Mouse (Mus musculus) forebrain, embryonic 14.5 days (tissue): Measurements from ENCODE around the gene Tbr1. TPM values are rescaled to one million over a fixed set of nuclear protein-coding genes. Genes with fewer than 3 reads are reported as not detected.

ENCODE experiments used
- ATAC-seq: fragments of 200-750 bp; cut with Nextera tagmentation; 2 replicates; pipeline ENCODE4 v1.8.0; 2017; ENCODE audit warnings: mild to moderate bottlenecking, moderate library complexity
- DNase-seq: peaks from one replicate; pipeline ENCODE4 v3.0.0-alpha.2; 2015; ENCODE audit warnings: low spot score
- H3K27ac ChIP-seq: fragments of 300-500 bp; sonication (generic); 2 replicates; pipeline ENCODE4 v1.5.1; 2014; ENCODE audit warnings: low read depth, mild to moderate bottlenecking, control low read depth, low read length, moderate library complexity
- H3K27me3 ChIP-seq: fragments of 300-500 bp; sonication (generic); replicated peaks from 2 replicates; pipeline ENCODE4 v1.6.1; 2014; ENCODE audit warnings: low read length, control low read depth, mixed read lengths; ENCODE audit not compliant: control insufficient read depth, insufficient read depth
- H3K36me3 ChIP-seq: fragments of 300-500 bp; sonication (generic); 2 replicates; pipeline ENCODE4 v1.6.1; 2014; ENCODE audit warnings: low read length, control low read depth; ENCODE audit not compliant: control insufficient read depth, insufficient read depth
- H3K4me1 ChIP-seq: fragments of 300-500 bp; sonication (generic); 2 replicates; pipeline ENCODE4 v1.6.1; 2014; ENCODE audit warnings: antibody characterized with exemption, low read length, control low read depth; ENCODE audit not compliant: control insufficient read depth, insufficient read depth
- H3K4me2 ChIP-seq: fragments of 300-500 bp; sonication (generic); 2 replicates; pipeline ENCODE4 v1.6.1; 2014; ENCODE audit warnings: mild to moderate bottlenecking, control low read depth, low read length
- H3K4me3 ChIP-seq: fragments of 300-500 bp; sonication (generic); 2 replicates; pipeline ENCODE4 v1.5.1; 2014; ENCODE audit warnings: low read depth, low read length, control low read depth
- H3K9ac ChIP-seq: fragments of 300-500 bp; sonication (generic); 2 replicates; pipeline ENCODE4 v1.6.1; 2014; ENCODE audit warnings: mild to moderate bottlenecking, low read length, control low read depth, moderate library complexity
- H3K9me3 ChIP-seq: fragments of 300-500 bp; sonication (generic); replicated peaks from 2 replicates; pipeline ENCODE4 v1.6.1; 2016; ENCODE audit warnings: low read length, control low read depth, mixed read lengths; ENCODE audit not compliant: control insufficient read depth
- WGBS: fragments of 180-500 bp; shearing (Covaris S2); extraction: QIAGEN DNeasy Blood & Tissue Kit; methylation state at CpG from one replicate; pipeline ENCODE4 v1.1.7; 2014; 5-methylcytosine and 5-hydroxymethylcytosine counted together
- microRNA-seq: library from miRNA; unstranded; fragments of <30 nt; microRNA quantifications from one replicate; pipeline ENCODE4, GENCODE M21; 2016
- polyA plus RNA-seq: library from polyadenylated mRNA; unstranded; fragments of >200 nt; fragmentation: Nextera tagmentation; extraction: Ambion mirVana; gene quantifications from 2 replicates; pipeline ENCODE4 v1.2.1, GENCODE M21; 2014

Gene Tbr1
- polyA plus RNA-seq, 1 experiment from 2014 or later: 46.3 TPM

- Histone ChIP-seq H3K27me3 (peaks cover 28% of the 10 kb centered on the region), H3K4me3 (peak overlapping the region; percentile 51), H3K36me3 (0 out of 2 replicates have a peak, but pooled peaks cover 10% of the 10 kb centered on the region), H3K4me1 (peaks cover 9% of the 10 kb centered on the region), H3K9me3 (no peaks in the 10 kb centered on the region), H3K4me2 (peak overlapping the region; percentile 90), H3K9ac (peak overlapping the region; percentile 78), H3K27ac (peak overlapping the region; percentile 95)
- WGBS: 2% methylated on average over 41 of the region's 50 CpGs
- ATAC-seq (peak; percentile 75), DNase-seq (peak; percentile 85)
Observed at GRCm38 (mm10) chr2:61814548-61815473, 12.1 kb downstream of the Tbr1 start.

- Histone ChIP-seq H3K27ac (peak overlapping the region; percentile 95), H3K9ac (peak overlapping the region; percentile 78), H3K36me3 (0 out of 2 replicates have a peak, but pooled peaks cover 10% of the 10 kb centered on the region), H3K4me1 (peaks cover 9% of the 10 kb centered on the region), H3K4me2 (peak overlapping the region; percentile 90), H3K4me3 (peak overlapping the region; percentile 51), H3K9me3 (no peaks in the 10 kb centered on the region), H3K27me3 (peaks cover 20% of the 10 kb centered on the region)
- peak; percentile 68 for ATAC-seq
- peak; percentile 87 for DNase-seq
- 4% methylated on average over 66 of the region's 66 CpGs for WGBS
Observed at GRCm38 (mm10) chr2:61815583-61816313, 13.0 kb downstream of the Tbr1 start.

- no peak overlapping the region for H3K4me3 ChIP-seq
- DNase-seq: no peak
- WGBS: 84% methylated on average over 1 of the region's 1 CpGs
- peaks cover 9% of the 10 kb centered on the region for H3K4me1 ChIP-seq
- 0 out of 2 replicates have a peak, but pooled peaks cover 11% of the 10 kb centered on the region for H3K27me3 ChIP-seq
- H3K4me2 ChIP-seq: no peak overlapping the region
- H3K9ac ChIP-seq: no peak overlapping the region
- no peak for ATAC-seq
- H3K36me3 ChIP-seq: no peaks in the 10 kb centered on the region
- no peaks in the 10 kb centered on the region for H3K9me3 ChIP-seq
- no peak overlapping the region for H3K27ac ChIP-seq
Observed at GRCm38 (mm10) chr2:61818197-61818596, 15.5 kb downstream of the Tbr1 start.

GRCm38 (mm10) chr2:61820203-61820602, 17.5 kb downstream of the Tbr1 start:
- ATAC-seq: no peak
- no peak overlapping the region for H3K27ac ChIP-seq
- WGBS: 65% methylated on average over 4 of the region's 4 CpGs
- H3K27me3 ChIP-seq: no peaks in the 10 kb centered on the region
- H3K4me2 ChIP-seq: no peak overlapping the region
- H3K4me3 ChIP-seq: no peak overlapping the region
- H3K9ac ChIP-seq: no peak overlapping the region
- peaks cover 6% of the 10 kb centered on the region for H3K4me1 ChIP-seq
- H3K36me3 ChIP-seq: no peaks in the 10 kb centered on the region
- no peak for DNase-seq
- H3K9me3 ChIP-seq: no peaks in the 10 kb centered on the region

GRCm38 (mm10) chr2:61823426-61824140, 20.9 kb downstream of the Tbr1 start:
- ATAC-seq: no peak
- no peak overlapping the region for H3K4me3 ChIP-seq
- H3K4me1 ChIP-seq: no peaks in the 10 kb centered on the region
- 82% methylated on average over 1 of the region's 1 CpGs for WGBS
- no peak overlapping the region for H3K9ac ChIP-seq
- no peaks in the 10 kb centered on the region for H3K27me3 ChIP-seq
- H3K27ac ChIP-seq: no peak overlapping the region
- no peaks in the 10 kb centered on the region for H3K36me3 ChIP-seq
- H3K4me2 ChIP-seq: no peak overlapping the region
- H3K9me3 ChIP-seq: no peaks in the 10 kb centered on the region
- DNase-seq: no peak

GRCm38 (mm10) chr2:61837243-61837806, 34.6 kb downstream of the Tbr1 start:
- Histone ChIP-seq H3K4me2 (no peak overlapping the region), H3K4me3 (no peak overlapping the region), H3K27me3 (no peaks in the 10 kb centered on the region), H3K4me1 (no peaks in the 10 kb centered on the region), H3K9me3 (no peaks in the 10 kb centered on the region), H3K9ac (no peak overlapping the region), H3K27ac (no peak overlapping the region), H3K36me3 (no peaks in the 10 kb centered on the region)
- peak; percentile 60; the same call in 1 of the 2 replicates for ATAC-seq
- WGBS: 44% methylated on average over 2 of the region's 2 CpGs
- peak; percentile 77 for DNase-seq

Small RNA genes within 50 kb of the gene (microRNA-seq; reads per million reads assigned to microRNA genes)
- not detected for gene Gm22403

Other genes starting within 250 kb of the Tbr1 start
- 36.8 and 38.9 TPM in 2 replicates for gene Tank, start 224.3 kb upstream of the Tbr1 start, polyA plus RNA-seq
- gene Psmd14, start 91.2 kb upstream of the Tbr1 start, polyA plus RNA-seq: 279 and 296 TPM in 2 replicates
- 6.6 and 9.0 TPM in 2 replicates for gene Slc4a10, start 243.5 kb downstream of the Tbr1 start, polyA plus RNA-seq